In the genomic region with DNA sequence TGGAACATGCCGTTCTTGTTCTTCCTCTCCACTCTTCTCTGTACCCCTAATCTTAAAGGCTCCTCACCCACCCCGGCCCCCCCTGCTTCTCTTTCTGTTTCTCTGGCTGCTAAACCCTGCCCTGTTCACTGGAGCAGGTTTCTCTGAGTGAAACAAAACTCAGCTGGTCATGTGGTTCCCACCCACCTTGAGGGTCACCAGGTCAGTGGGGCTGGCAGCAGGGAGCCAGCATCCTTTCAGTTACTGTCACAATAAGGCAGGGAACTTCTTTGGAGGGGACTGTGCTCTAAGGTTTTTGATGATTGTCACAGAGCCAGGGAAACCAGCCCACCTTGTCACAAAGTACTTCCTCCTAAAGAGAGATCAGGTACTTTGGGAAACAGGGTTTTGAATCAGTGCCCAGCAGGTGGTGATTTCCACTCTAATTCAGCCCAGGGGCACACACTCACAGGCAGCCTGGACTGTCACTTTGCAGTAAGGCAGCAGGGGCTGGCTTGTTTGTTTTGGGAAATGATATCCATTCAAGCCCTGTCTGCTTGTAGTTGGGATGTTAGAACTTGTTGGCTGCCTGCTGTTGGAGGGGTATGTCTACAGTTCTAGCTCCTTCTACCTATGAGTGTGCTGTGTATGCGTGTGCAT, we compare ENCODE assay signal across 19 mouse cellular contexts. TPM values are rescaled to one million over a fixed set of nuclear protein-coding genes. Genes with fewer than 3 reads are reported as not detected.
DNase-seq lines count a peak whose midpoint lies in the region; ATAC-seq lines count a peak whose summit lies in the region.
"Had no signal": no experiment of that assay in that cellular context is flagged by ENCODE, and none has a peak within 500 bp of the region (broad histone marks: within the 10 kb centered on the region; RNA-seq: fewer than 3 reads in every experiment).

No protein-coding gene starts in this region.

- no peaks in the 10 kb centered on the region for H3K9me3 ChIP-seq in kidney, embryonic 16.5 days (ENCODE audit: low read length)
- H3K9me3 ChIP-seq in embryonic facial prominence, embryonic 13.5 days, result no peaks in the 10 kb centered on the region
- no peaks in the 10 kb centered on the region for H3K9me3 ChIP-seq in midbrain, embryonic 16.5 days (replicated peaks; ENCODE audit: control insufficient read depth, low read length, poor library complexity, severe bottlenecking)
- H3K9me3 ChIP-seq: limb, embryonic 15.5 days had no signal

- no peak overlapping the region for H3K4me2 ChIP-seq in kidney, embryonic 16.5 days (replicated peaks; ENCODE audit: low read depth, low read length)
- H3K4me2 ChIP-seq in embryonic facial prominence, embryonic 13.5 days, result no peak overlapping the region
- no peak overlapping the region for H3K4me2 ChIP-seq in midbrain, embryonic 16.5 days (ENCODE audit: low read length)
- H3K4me2 ChIP-seq: limb, embryonic 15.5 days had no signal

- intact Hi-C loops in left cerebral cortex, postnatal 4 days (cut with DNase I), result no loop called here

- H3K27me3 ChIP-seq in kidney, embryonic 16.5 days (ENCODE audit: insufficient read depth, low read length), result no peaks in the 10 kb centered on the region
- H3K27me3 ChIP-seq in embryonic facial prominence, embryonic 13.5 days, result no peaks in the 10 kb centered on the region
- H3K27me3 ChIP-seq in midbrain, embryonic 16.5 days (ENCODE audit: control insufficient read depth, insufficient read depth, low read depth, low read length), result no peaks in the 10 kb centered on the region
- H3K27me3 ChIP-seq: CH12.LX; limb, embryonic 15.5 days; megakaryocyte, embryonic 14.5 days had no signal

- peaks cover 2% of the 10 kb centered on the region; the same call in 1 of the 2 replicates for H3K4me1 ChIP-seq in kidney, embryonic 16.5 days (ENCODE audit: insufficient read depth, low read length)
- H3K4me1 ChIP-seq in embryonic facial prominence, embryonic 13.5 days, result peaks cover 13% of the 10 kb centered on the region
- H3K4me1 ChIP-seq in midbrain, embryonic 16.5 days (ENCODE audit: control insufficient read depth, insufficient read depth, low read length), result no peaks in the 10 kb centered on the region

- ATAC-seq in kidney, embryonic 16.5 days (ENCODE audit: low FRiP score, low TSS enrichment), result peak; percentile 42; the same call in 1 of the 2 replicates
- peak; percentile 45; the same call in 1 of the 2 replicates for ATAC-seq in embryonic facial prominence, embryonic 13.5 days (ENCODE audit: insufficient number of reproducible peaks, insufficient read depth, low FRiP score, low TSS enrichment, low read depth)
- ATAC-seq in midbrain, embryonic 16.5 days, result peak; percentile 43; the same call in 1 of the 2 replicates
- ATAC-seq: hindbrain, postnatal 0 days had no signal

- H3K36me3 ChIP-seq in kidney, embryonic 16.5 days (ENCODE audit: insufficient read depth, low read length), result no peaks in the 10 kb centered on the region
- no peaks in the 10 kb centered on the region for H3K36me3 ChIP-seq in embryonic facial prominence, embryonic 13.5 days
- H3K36me3 ChIP-seq in midbrain, embryonic 16.5 days (ENCODE audit: control insufficient read depth, insufficient read depth, low read length), result no peaks in the 10 kb centered on the region
- H3K36me3 ChIP-seq: limb, embryonic 15.5 days had no signal

- H3K4me3 ChIP-seq in kidney, embryonic 16.5 days (ENCODE audit: low read length), result no peak overlapping the region
- H3K4me3 ChIP-seq in embryonic facial prominence, embryonic 13.5 days, result no peak overlapping the region
- H3K4me3 ChIP-seq in midbrain, embryonic 16.5 days (ENCODE audit: low read depth, low read length), result no peak overlapping the region
- H3K4me3 ChIP-seq: erythroblast, embryonic 14.5 days; heart, adult 2 months; limb, embryonic 15.5 days had no signal

- WGBS in kidney, embryonic 16.5 days, result 35% methylated on average over 3 of the region's 3 CpGs
- WGBS in embryonic facial prominence, embryonic 13.5 days, result 48% methylated on average over 3 of the region's 3 CpGs
- WGBS in midbrain, embryonic 16.5 days, result 33% methylated on average over 3 of the region's 3 CpGs

- H3K27ac ChIP-seq in kidney, embryonic 16.5 days (ENCODE audit: low read length), result no peak overlapping the region
- no peak overlapping the region for H3K27ac ChIP-seq in embryonic facial prominence, embryonic 13.5 days
- H3K27ac ChIP-seq in midbrain, embryonic 16.5 days (ENCODE audit: low read length), result no peak overlapping the region
- H3K27ac ChIP-seq: heart, adult 2 months; hindbrain, postnatal 0 days; limb, embryonic 15.5 days had no signal

- no peak overlapping the region for H3K9ac ChIP-seq in kidney, embryonic 16.5 days (replicated peaks; ENCODE audit: low read length)
- H3K9ac ChIP-seq in embryonic facial prominence, embryonic 13.5 days, result no peak overlapping the region
- H3K9ac ChIP-seq in midbrain, embryonic 16.5 days (ENCODE audit: low read depth, low read length), result no peak overlapping the region
- H3K9ac ChIP-seq: limb, embryonic 15.5 days had no signal

- peak; percentile 39 for DNase-seq in embryo, embryonic 10 days (ENCODE audit: low spot score)
- DNase-seq in embryo, embryonic 11 days, result no peak
- no peak for DNase-seq in kidney, adult 18-20 months
- no peak for DNase-seq in neural tube, embryonic 10.5 days (ENCODE audit: extremely low spot score, low spot score)
- DNase-seq in left cerebral cortex, postnatal 4 days, result no peak
- DNase-seq: adrenal gland, adult 8-10 months; cerebellum, postnatal 25 days; heart, adult 2 months; heart, postnatal 14 days; lung, adult 18-20 months; thymus, postnatal 25 days had no signal

RNA-seq across cellular contexts. Expression of a gene that starts 10.3 kb away (rescaled TPM):
- 76.2 and 79.0 TPM in 2 replicates for polyA plus RNA-seq in kidney, embryonic 16.5 days (2015; fragmentation: Nextera tagmentation; extraction: Ambion mirVana)
- 48.4 and 49.2 TPM in 2 replicates for polyA plus RNA-seq in embryonic facial prominence, embryonic 13.5 days (2015; fragmentation: Nextera tagmentation; extraction: Ambion mirVana)
- 10.6 and 12.8 TPM in 2 replicates for polyA plus RNA-seq in midbrain, embryonic 16.5 days (2015; fragmentation: Nextera tagmentation; extraction: Ambion mirVana)
- total RNA-seq in left cerebral cortex, postnatal 4 days (2021), result 10 to 100 TPM in 1 of 2 experiments, 1 to 10 TPM in 1; 9.5 to 10.7 TPM

RNA-seq across cellular contexts. Expression of a gene that starts 29.8 kb away (rescaled TPM):
- 162 and 164 TPM in 2 replicates for polyA plus RNA-seq in kidney, embryonic 16.5 days (2015; fragmentation: Nextera tagmentation; extraction: Ambion mirVana)
- polyA plus RNA-seq in embryonic facial prominence, embryonic 13.5 days (2015; fragmentation: Nextera tagmentation; extraction: Ambion mirVana), result 176 and 178 TPM in 2 replicates
- polyA plus RNA-seq in midbrain, embryonic 16.5 days (2015; fragmentation: Nextera tagmentation; extraction: Ambion mirVana), result 161 and 170 TPM in 2 replicates
- 100 to 1,000 TPM; 131 to 137 TPM for total RNA-seq in left cerebral cortex, postnatal 4 days (2021)
